14 mouse cellular contexts compared by ENCODE assay signal in genomic region chr17:78794390-78794789, GRCm38 (mm10).
"Had no signal": no experiment of that assay in that cellular context is flagged by ENCODE, and none has a peak within 500 bp of the region (broad histone marks: within the 10 kb centered on the region; RNA-seq: fewer than 3 reads in every experiment).

No protein-coding gene starts in this region.

- H3K9me3 ChIP-seq: kidney, embryonic 15.5 days; limb, embryonic 15.5 days; lung, embryonic 15.5 days; midbrain, embryonic 10.5 days; midbrain, embryonic 15.5 days; neural tube, embryonic 13.5 days; stomach, embryonic 15.5 days had no signal

- DNase-seq: kidney, adult 2 months; kidney, postnatal 14 days; layer of hippocampus, adult 9-11 months; layer of hippocampus, postnatal 36 days; lung, postnatal 14 days; retina, postnatal 1 day; thymus, postnatal 4 days had no signal

- H3K27ac ChIP-seq: kidney, embryonic 15.5 days; limb, embryonic 15.5 days; lung, embryonic 15.5 days; midbrain, embryonic 10.5 days; midbrain, embryonic 15.5 days; neural tube, embryonic 13.5 days; stomach, embryonic 15.5 days had no signal

- H3K9ac ChIP-seq: kidney, embryonic 15.5 days; limb, embryonic 15.5 days; lung, embryonic 15.5 days; midbrain, embryonic 15.5 days; neural tube, embryonic 13.5 days; stomach, embryonic 15.5 days had no signal

- H3K27me3 ChIP-seq: kidney, embryonic 15.5 days; limb, embryonic 15.5 days; lung, embryonic 15.5 days; midbrain, embryonic 15.5 days; neural tube, embryonic 13.5 days; stomach, embryonic 15.5 days had no signal

- ATAC-seq: midbrain, embryonic 15.5 days had no signal

- H3K4me2 ChIP-seq: kidney, embryonic 15.5 days; limb, embryonic 15.5 days; lung, embryonic 15.5 days; midbrain, embryonic 15.5 days; neural tube, embryonic 13.5 days; stomach, embryonic 15.5 days had no signal

- H3K4me1 ChIP-seq: kidney, embryonic 15.5 days; limb, embryonic 15.5 days; lung, embryonic 15.5 days; midbrain, embryonic 10.5 days; midbrain, embryonic 15.5 days; neural tube, embryonic 13.5 days; stomach, embryonic 15.5 days had no signal

- H3K4me3 ChIP-seq: kidney, embryonic 15.5 days; limb, embryonic 15.5 days; lung, embryonic 15.5 days; midbrain, embryonic 10.5 days; midbrain, embryonic 15.5 days; neural tube, embryonic 13.5 days; stomach, embryonic 15.5 days had no signal
